Comparison of ENCODE assay signal across 16 mouse cellular contexts in genomic region chr15:82022535-82023088, GRCm38 (mm10). TPM values are rescaled to one million over a fixed set of nuclear protein-coding genes. Genes with fewer than 3 reads are reported as not detected.
DNase-seq lines count a peak whose midpoint lies in the region; ATAC-seq and TF ChIP-seq lines count a peak whose summit lies in the region.
"Had no signal": no experiment of that assay in that cellular context is flagged by ENCODE, and none has a peak within 500 bp of the region (broad histone marks: within the 10 kb centered on the region; RNA-seq: fewer than 3 reads in every experiment).

No protein-coding gene starts in this region.

- peak; percentile 39; the same call in 1 of the 2 replicates for TF ChIP-seq POLR2A in thymus, adult 2 months (IDR thresholded peaks at IDR 0.05; ENCODE audit: control insufficient read depth, extremely low read depth, insufficient read depth, low read length, poor library complexity)

- H3K27me3 ChIP-seq in heart, postnatal 0 days (ENCODE audit: control insufficient read depth, insufficient read depth, low read length) = no peaks in the 10 kb centered on the region
- H3K27me3 ChIP-seq in heart, embryonic 11.5 days (ENCODE audit: control insufficient read depth, insufficient read depth, low read length) = no peaks in the 10 kb centered on the region
- no peaks in the 10 kb centered on the region for H3K27me3 ChIP-seq in thymus, adult 2 months (ENCODE audit: control insufficient read depth, insufficient read depth, low read length)
- H3K27me3 ChIP-seq: embryonic facial prominence, embryonic 12.5 days; limb, embryonic 12.5 days; megakaryocyte, embryonic 14.5 days had no signal

- peaks cover 70% of the 10 kb centered on the region for H3K36me3 ChIP-seq in heart, postnatal 0 days (replicated peaks; ENCODE audit: control insufficient read depth, insufficient read depth, low read length)
- H3K36me3 ChIP-seq in heart, embryonic 11.5 days (ENCODE audit: control insufficient read depth, insufficient read depth, low read length) = peaks cover 31% of the 10 kb centered on the region
- H3K36me3 ChIP-seq in thymus, adult 2 months (ENCODE audit: control insufficient read depth, insufficient read depth, low read length) = peaks cover 47% of the 10 kb centered on the region

- TF ChIP-seq CTCF in heart, postnatal 0 days (IDR thresholded peaks at IDR 0.05; ENCODE audit: low read depth) = no peak
- TF ChIP-seq CTCF in thymus, adult 2 months (IDR thresholded peaks at IDR 0.05; ENCODE audit: borderline replicate concordance, control insufficient read depth, extremely low read depth, insufficient read depth, low read length, poor library complexity) = no peak
- TF ChIP-seq CTCF in left cerebral cortex, adult 2 months (IDR thresholded peaks at IDR 0.05) = no peak

- peak; percentile 7 for DNase-seq in heart, postnatal 0 days (ENCODE audit: low spot score)
- DNase-seq in thymus, adult 2 months = no peak
- DNase-seq in thymus, postnatal 0 days (ENCODE audit: low spot score) = no peak
- DNase-seq in adrenal gland, postnatal 10 days = peak; percentile 66
- DNase-seq in left cerebral cortex, adult 2 months (ENCODE audit: extremely low spot score in 1 of 2, low spot score in 2 of 2) = no peak
- DNase-seq in embryo, embryonic 11 days = no peak
- DNase-seq: cerebellum, adult 8-10 months; heart, postnatal 10 days had no signal

- H3K9me3 ChIP-seq in heart, postnatal 0 days (replicated peaks; ENCODE audit: control insufficient read depth, low read length) = no peaks in the 10 kb centered on the region
- H3K9me3 ChIP-seq in heart, embryonic 11.5 days (replicated peaks; ENCODE audit: control insufficient read depth, low read length) = no peaks in the 10 kb centered on the region
- H3K9me3 ChIP-seq: embryonic facial prominence, embryonic 12.5 days; limb, embryonic 12.5 days; megakaryocyte, embryonic 14.5 days had no signal

- peak overlapping the region; percentile 52; the same call in 1 of the 2 replicates for H3K27ac ChIP-seq in heart, postnatal 0 days (ENCODE audit: low read depth)
- H3K27ac ChIP-seq in heart, embryonic 11.5 days (ENCODE audit: low read depth, low read length) = no peak overlapping the region
- H3K27ac ChIP-seq in thymus, adult 2 months (ENCODE audit: control insufficient read depth, insufficient read depth, low read length) = peak overlapping the region; percentile 90
- H3K27ac ChIP-seq in left cerebral cortex, adult 2 months = no peak overlapping the region
- H3K27ac ChIP-seq: embryonic facial prominence, embryonic 12.5 days; limb, embryonic 12.5 days had no signal

- no peak for TF ChIP-seq EP300 in heart, postnatal 0 days (IDR thresholded peaks at IDR 0.05; ENCODE audit: low read depth)

- no peak overlapping the region for H3K9ac ChIP-seq in heart, postnatal 0 days (replicated peaks; ENCODE audit: low read depth, low read length)
- H3K9ac ChIP-seq in heart, embryonic 11.5 days (ENCODE audit: low read depth, low read length) = no peak overlapping the region
- H3K9ac ChIP-seq: embryonic facial prominence, embryonic 12.5 days; limb, embryonic 12.5 days had no signal

- intact Hi-C loops in left cerebral cortex, adult 2 months (cut with DNase I) = no loop called here

- no peaks in the 10 kb centered on the region for H3K4me1 ChIP-seq in heart, postnatal 0 days (ENCODE audit: control insufficient read depth, insufficient read depth)
- H3K4me1 ChIP-seq in heart, embryonic 11.5 days (ENCODE audit: control insufficient read depth, insufficient read depth, low read length) = peaks cover 3% of the 10 kb centered on the region; the same call in 1 of the 2 replicates
- H3K4me1 ChIP-seq in thymus, adult 2 months (replicated peaks; ENCODE audit: control insufficient read depth, insufficient read depth, low read length) = peaks cover 37% of the 10 kb centered on the region
- H3K4me1 ChIP-seq: embryonic facial prominence, embryonic 12.5 days; limb, embryonic 12.5 days had no signal

- no peak for ATAC-seq in heart, postnatal 0 days (ENCODE audit: insufficient read depth, low read depth)
- no peak for ATAC-seq in heart, embryonic 11.5 days (replicated peaks; ENCODE audit: insufficient number of reproducible peaks, low FRiP score, low TSS enrichment)
- ATAC-seq: inflammation-experienced regulatory T-cells, adult 6 months had no signal

- no peak overlapping the region for H3K4me3 ChIP-seq in heart, postnatal 0 days (ENCODE audit: low read depth, low read length)
- no peak overlapping the region for H3K4me3 ChIP-seq in heart, embryonic 11.5 days (ENCODE audit: low read depth, low read length)
- peak overlapping the region; percentile 51 for H3K4me3 ChIP-seq in thymus, adult 2 months (ENCODE audit: control insufficient read depth, insufficient read depth, low read length)
- no peak overlapping the region for H3K4me3 ChIP-seq in left cerebral cortex, adult 2 months
- H3K4me3 ChIP-seq: embryonic facial prominence, embryonic 12.5 days; limb, embryonic 12.5 days; megakaryocyte, embryonic 14.5 days had no signal

- WGBS in heart, postnatal 0 days = 39% methylated on average over 13 of the region's 13 CpGs
- WGBS in heart, embryonic 11.5 days (ENCODE audit: insufficient replicate concordance) = 86% methylated on average over 13 of the region's 13 CpGs
- WGBS in thymus, adult 2 months = 25% methylated on average over 13 of the region's 13 CpGs

- H3K4me2 ChIP-seq in heart, postnatal 0 days (ENCODE audit: low read depth, low read length) = no peak overlapping the region
- no peak overlapping the region for H3K4me2 ChIP-seq in heart, embryonic 11.5 days
- H3K4me2 ChIP-seq: embryonic facial prominence, embryonic 12.5 days; limb, embryonic 12.5 days had no signal

RNA-seq across cellular contexts. Expression of gene Desi1, which starts 11.1 kb away (rescaled TPM):
- 9.0 and 13.6 TPM in 2 replicates for total RNA-seq in heart, postnatal 0 days (2014; rRNA removed; ENCODE audit: low replicate concordance)
- polyA plus RNA-seq in heart, postnatal 0 days (2015; fragmentation: Nextera tagmentation; extraction: Ambion mirVana) = 15.4 and 16.1 TPM in 2 replicates
- polyA plus RNA-seq in heart, embryonic 11.5 days (2014; fragmentation: Nextera tagmentation; extraction: Ambion mirVana) = 23.8 TPM in 2 replicates
- polyA plus RNA-seq in thymus, adult 2 months (2012; rRNA removed) = 199 and 252 TPM in 2 replicates
- polyA plus RNA-seq in thymus, postnatal 0 days (2015; fragmentation: Nextera tagmentation; extraction: Ambion mirVana) = 160 and 169 TPM in 2 replicates
- total RNA-seq in adrenal gland, postnatal 10 days (2021) = 10 to 100 TPM; 51.9 to 60.3 TPM
- 10 to 100 TPM; 88.0 to 95.6 TPM for total RNA-seq in left cerebral cortex, adult 2 months (2021)

RNA-seq across cellular contexts. Expression of gene Snu13, which starts 24.8 kb away (rescaled TPM):
- total RNA-seq in heart, postnatal 0 days (2014; rRNA removed; ENCODE audit: low replicate concordance) = 204 and 222 TPM in 2 replicates
- polyA plus RNA-seq in heart, postnatal 0 days (2015; fragmentation: Nextera tagmentation; extraction: Ambion mirVana) = 109 and 123 TPM in 2 replicates
- polyA plus RNA-seq in heart, embryonic 11.5 days (2014; fragmentation: Nextera tagmentation; extraction: Ambion mirVana) = 193 and 203 TPM in 2 replicates
- polyA plus RNA-seq in thymus, adult 2 months (2012; rRNA removed) = 122 and 134 TPM in 2 replicates
- polyA plus RNA-seq in thymus, postnatal 0 days (2015; fragmentation: Nextera tagmentation; extraction: Ambion mirVana) = 387 and 431 TPM in 2 replicates
- total RNA-seq in adrenal gland, postnatal 10 days (2021) = 10 to 100 TPM; 76.1 to 84.1 TPM
- 100 to 1,000 TPM; 110 to 113 TPM for total RNA-seq in left cerebral cortex, adult 2 months (2021)

RNA-seq across cellular contexts. Expression of gene Xrcc6, which starts 35.0 kb away (rescaled TPM):
- total RNA-seq in heart, postnatal 0 days (2014; rRNA removed; ENCODE audit: low replicate concordance) = 25.2 and 37.2 TPM in 2 replicates
- polyA plus RNA-seq in heart, postnatal 0 days (2015; fragmentation: Nextera tagmentation; extraction: Ambion mirVana) = 36.8 and 39.0 TPM in 2 replicates
- 80.9 and 81.0 TPM in 2 replicates for polyA plus RNA-seq in heart, embryonic 11.5 days (2014; fragmentation: Nextera tagmentation; extraction: Ambion mirVana)
- 183 and 225 TPM in 2 replicates for polyA plus RNA-seq in thymus, adult 2 months (2012; rRNA removed)
- polyA plus RNA-seq in thymus, postnatal 0 days (2015; fragmentation: Nextera tagmentation; extraction: Ambion mirVana) = 441 and 472 TPM in 2 replicates
- 100 to 1,000 TPM; 122 to 139 TPM for total RNA-seq in adrenal gland, postnatal 10 days (2021)
- total RNA-seq in left cerebral cortex, adult 2 months (2021) = 10 to 100 TPM; 22.5 to 29.7 TPM

RNA-seq across cellular contexts. Expression of gene 4930407I10Rik, which starts 36.3 kb away (rescaled TPM):
- total RNA-seq in heart, postnatal 0 days (2014; rRNA removed; ENCODE audit: low replicate concordance) = not detected in 2 replicates
- polyA plus RNA-seq in heart, postnatal 0 days (2015; fragmentation: Nextera tagmentation; extraction: Ambion mirVana) = not detected in 2 replicates
- polyA plus RNA-seq in heart, embryonic 11.5 days (2014; fragmentation: Nextera tagmentation; extraction: Ambion mirVana) = not detected in 2 replicates
- polyA plus RNA-seq in thymus, adult 2 months (2012; rRNA removed) = 0.04 TPM in 1 of 2 replicates, not detected in the other
- polyA plus RNA-seq in thymus, postnatal 0 days (2015; fragmentation: Nextera tagmentation; extraction: Ambion mirVana) = 0.04 TPM in 1 of 2 replicates, not detected in the other
- total RNA-seq in adrenal gland, postnatal 10 days (2021) = not detected
- total RNA-seq in left cerebral cortex, adult 2 months (2021) = not detected
- total RNA-seq: gastrocnemius, adult 18-20 months; heart, postnatal 10 days had no signal
- polyA plus RNA-seq: forebrain, embryonic 11.5 days; inflammation-experienced regulatory T-cells, adult 6 months; limb, embryonic 12.5 days; stomach, embryonic 16.5 days had no signal

RNA-seq across cellular contexts. Expression of gene 1700029P11Rik, which starts 42.3 kb away (rescaled TPM):
- not detected in 2 replicates for total RNA-seq in heart, postnatal 0 days (2014; rRNA removed; ENCODE audit: low replicate concordance)
- polyA plus RNA-seq in heart, postnatal 0 days (2015; fragmentation: Nextera tagmentation; extraction: Ambion mirVana) = not detected in 2 replicates
- polyA plus RNA-seq in heart, embryonic 11.5 days (2014; fragmentation: Nextera tagmentation; extraction: Ambion mirVana) = not detected in 2 replicates
- polyA plus RNA-seq in thymus, adult 2 months (2012; rRNA removed) = not detected in 2 replicates
- polyA plus RNA-seq in thymus, postnatal 0 days (2015; fragmentation: Nextera tagmentation; extraction: Ambion mirVana) = not detected in 2 replicates
- not detected for total RNA-seq in adrenal gland, postnatal 10 days (2021)
- not detected for total RNA-seq in left cerebral cortex, adult 2 months (2021)
- total RNA-seq: gastrocnemius, adult 18-20 months; heart, postnatal 10 days had no signal
- polyA plus RNA-seq: embryonic facial prominence, embryonic 12.5 days; forebrain, embryonic 11.5 days; inflammation-experienced regulatory T-cells, adult 6 months; limb, embryonic 12.5 days; stomach, embryonic 16.5 days had no signal

Comparison
In these comparisons a context has a peak if more than half of its experiments do, and no peak if none do; other contexts are left out.
1. H3K27ac ChIP-seq: peak in heart, postnatal 0 days (single experiment) and thymus, adult 2 months (single experiment); none in heart, embryonic 11.5 days (single experiment) and left cerebral cortex, adult 2 months (single experiment).
2. DNase-seq: peak in heart, postnatal 0 days (single experiment) and adrenal gland, postnatal 10 days (single experiment); none in thymus, adult 2 months (single experiment), thymus, postnatal 0 days (single experiment), left cerebral cortex, adult 2 months (0 of 2) and embryo, embryonic 11 days (single experiment).